Mouse (Mus musculus) hindbrain, embryonic 11.5 days (tissue): Measurements from ENCODE around the gene Smug1. TPM values are rescaled to one million over a fixed set of nuclear protein-coding genes. Genes with fewer than 3 reads are reported as not detected.

Source experiments
- ATAC-seq: fragments of 200-750 bp; cut with Nextera tagmentation; 2 replicates; pipeline ENCODE4 v1.8.0; 2017; ENCODE audit warnings: mild to moderate bottlenecking, moderate TSS enrichment, moderate library complexity; ENCODE audit not compliant: low FRiP score
- DNase-seq: peaks from one replicate; pipeline ENCODE4 v3.0.0-alpha.2; 2015; ENCODE audit warnings: low spot score
- H3K27ac ChIP-seq: fragments of 300-500 bp; sonication (generic); 2 replicates; pipeline ENCODE4 v1.5.1; 2014; ENCODE audit warnings: mild to moderate bottlenecking, low read depth, low read length
- H3K27me3 ChIP-seq: fragments of 300-500 bp; sonication (generic); 2 replicates; pipeline ENCODE4 v1.6.1; 2014; ENCODE audit warnings: mild to moderate bottlenecking, low read length, moderate library complexity, mixed read lengths; ENCODE audit not compliant: control insufficient read depth, insufficient read depth
- H3K36me3 ChIP-seq: fragments of 300-500 bp; sonication (generic); 2 replicates; pipeline ENCODE4 v1.6.1; 2014; ENCODE audit warnings: mild to moderate bottlenecking, low read length, moderate library complexity, mixed read lengths; ENCODE audit not compliant: control insufficient read depth, insufficient read depth
- H3K4me1 ChIP-seq: fragments of 300-500 bp; sonication (generic); replicated peaks from 2 replicates; pipeline ENCODE4 v1.6.1; 2014; ENCODE audit warnings: low read length, mixed read lengths; ENCODE audit not compliant: control insufficient read depth, insufficient read depth
- H3K4me2 ChIP-seq: fragments of 300-500 bp; sonication (generic); replicated peaks from 2 replicates; pipeline ENCODE4 v1.6.1; 2014; ENCODE audit warnings: mild to moderate bottlenecking, low read depth, low read length
- H3K4me3 ChIP-seq: fragments of 300-500 bp; sonication (generic); 2 replicates; pipeline ENCODE4 v1.5.1; 2014; ENCODE audit warnings: low read depth, low read length
- H3K9ac ChIP-seq: fragments of 300-500 bp; sonication (generic); 2 replicates; pipeline ENCODE4 v1.6.1; 2014; ENCODE audit warnings: low read depth, low read length
- H3K9me3 ChIP-seq: fragments of 300-500 bp; sonication (generic); 2 replicates; pipeline ENCODE4 v1.6.1; 2016; ENCODE audit warnings: low read length; ENCODE audit not compliant: control insufficient read depth
- WGBS: fragments of 180-500 bp; shearing (Covaris S2); extraction: QIAGEN DNeasy Blood & Tissue Kit; methylation state at CpG from one replicate; pipeline ENCODE4 v1.1.7; 2014; 5-methylcytosine and 5-hydroxymethylcytosine counted together
- polyA plus RNA-seq: library from polyadenylated mRNA; unstranded; fragments of >200 nt; fragmentation: Nextera tagmentation; extraction: Ambion mirVana; gene quantifications from 2 replicates; pipeline ENCODE4 v1.2.1, GENCODE M21; 2014

Gene Smug1
- polyA plus RNA-seq, 1 experiment from 2014 or later, result 23.9 TPM

GRCm38 (mm10) chr15:103125982-103126381, 40.9 kb downstream of the Smug1 start:
- Histone ChIP-seq H3K4me2 (no peak overlapping the region), H3K4me3 (no peak overlapping the region), H3K36me3 (no peaks in the 10 kb centered on the region), H3K9me3 (no peaks in the 10 kb centered on the region), H3K27ac (no peak overlapping the region), H3K27me3 (no peaks in the 10 kb centered on the region; the same call in 1 of the 2 replicates), H3K4me1 (no peaks in the 10 kb centered on the region), H3K9ac (no peak overlapping the region)
- WGBS, result 85% methylated on average over 5 of the region's 5 CpGs
- DNase-seq (no peak), ATAC-seq (no peak)

- H3K4me3 ChIP-seq, result no peak overlapping the region
- no peak overlapping the region for H3K27ac ChIP-seq
- no peaks in the 10 kb centered on the region for H3K36me3 ChIP-seq
- H3K9ac ChIP-seq, result no peak overlapping the region
- DNase-seq, result no peak
- no peak overlapping the region for H3K4me2 ChIP-seq
- H3K27me3 ChIP-seq, result no peaks in the 10 kb centered on the region; the same call in 1 of the 2 replicates
- 86% methylated on average over 1 of the region's 1 CpGs for WGBS
- no peaks in the 10 kb centered on the region for H3K9me3 ChIP-seq
- H3K4me1 ChIP-seq, result no peaks in the 10 kb centered on the region
- ATAC-seq, result no peak
These were observed 42.6 kb downstream of the Smug1 start for GRCm38 (mm10) chr15:103124254-103124653.

- WGBS, result 71% methylated on average over 8 of the region's 8 CpGs
- no peaks in the 10 kb centered on the region; the same call in 1 of the 2 replicates for H3K27me3 ChIP-seq
- DNase-seq (no peak), ATAC-seq (no peak)
- H3K9ac ChIP-seq, result no peak overlapping the region
- no peak overlapping the region for H3K4me2 ChIP-seq
- no peaks in the 10 kb centered on the region for H3K4me1 ChIP-seq
- no peaks in the 10 kb centered on the region for H3K9me3 ChIP-seq
- no peak overlapping the region for H3K27ac ChIP-seq
- no peaks in the 10 kb centered on the region for H3K36me3 ChIP-seq
- no peak overlapping the region for H3K4me3 ChIP-seq
These were observed 43.5 kb downstream of the Smug1 start for GRCm38 (mm10) chr15:103123343-103123742.

- ATAC-seq (no peak), DNase-seq (no peak)
- no peaks in the 10 kb centered on the region; the same call in 1 of the 2 replicates for H3K27me3 ChIP-seq
- H3K9me3 ChIP-seq, result no peaks in the 10 kb centered on the region
- H3K4me1 ChIP-seq, result no peaks in the 10 kb centered on the region
- H3K4me3 ChIP-seq, result no peak overlapping the region
- H3K27ac ChIP-seq, result no peak overlapping the region
- H3K9ac ChIP-seq, result no peak overlapping the region
- WGBS, result 39% methylated on average over 2 of the region's 2 CpGs
- no peaks in the 10 kb centered on the region for H3K36me3 ChIP-seq
- no peak overlapping the region for H3K4me2 ChIP-seq
These were observed 44.5 kb downstream of the Smug1 start for GRCm38 (mm10) chr15:103122372-103122771.

GRCm38 (mm10) chr15:103121416-103121815, 45.5 kb downstream of the Smug1 start:
- no peaks in the 10 kb centered on the region for H3K4me1 ChIP-seq
- 52% methylated on average over 5 of the region's 5 CpGs for WGBS
- no peaks in the 10 kb centered on the region; the same call in 1 of the 2 replicates for H3K27me3 ChIP-seq
- H3K4me3 ChIP-seq, result no peak overlapping the region
- no peak for DNase-seq
- no peak overlapping the region for H3K27ac ChIP-seq
- no peaks in the 10 kb centered on the region for H3K9me3 ChIP-seq
- no peak for ATAC-seq
- H3K9ac ChIP-seq, result no peak overlapping the region
- no peak overlapping the region for H3K4me2 ChIP-seq
- H3K36me3 ChIP-seq, result no peaks in the 10 kb centered on the region

GRCm38 (mm10) chr15:103120594-103120993, 46.3 kb downstream of the Smug1 start:
- H3K9me3 ChIP-seq, result no peaks in the 10 kb centered on the region
- H3K9ac ChIP-seq, result no peak overlapping the region
- WGBS, result 79% methylated on average over 11 of the region's 11 CpGs
- DNase-seq, result no peak
- no peak for ATAC-seq
- peaks cover under 1% of the 10 kb centered on the region; the same call in 1 of the 2 replicates for H3K4me1 ChIP-seq
- H3K4me2 ChIP-seq, result no peak overlapping the region
- no peak overlapping the region for H3K4me3 ChIP-seq
- no peaks in the 10 kb centered on the region for H3K36me3 ChIP-seq
- H3K27ac ChIP-seq, result no peak overlapping the region
- H3K27me3 ChIP-seq, result no peaks in the 10 kb centered on the region; the same call in none of the 2 replicates

GRCm38 (mm10) chr15:103115726-103116125, 51.2 kb downstream of the Smug1 start:
- no peaks in the 10 kb centered on the region for H3K9me3 ChIP-seq
- H3K9ac ChIP-seq, result no peak overlapping the region
- H3K36me3 ChIP-seq, result no peaks in the 10 kb centered on the region
- H3K27ac ChIP-seq, result no peak overlapping the region
- H3K27me3 ChIP-seq, result peaks cover 8% of the 10 kb centered on the region
- H3K4me1 ChIP-seq, result peaks cover 3% of the 10 kb centered on the region; the same call in 1 of the 2 replicates
- H3K4me3 ChIP-seq, result no peak overlapping the region
- ATAC-seq (no peak), DNase-seq (no peak)
- 48% methylated on average over 5 of the region's 5 CpGs for WGBS
- H3K4me2 ChIP-seq, result no peak overlapping the region

- 3% methylated on average over 9 of the region's 9 CpGs for WGBS
These were observed 51.6 kb downstream of the Smug1 start for GRCm38 (mm10) chr15:103115256-103115655.

GRCm38 (mm10) chr15:103113077-103113476, 53.8 kb downstream of the Smug1 start:
- 77% methylated on average over 6 of the region's 6 CpGs for WGBS
- Histone ChIP-seq H3K9me3 (no peaks in the 10 kb centered on the region), H3K4me3 (no peak overlapping the region), H3K9ac (no peak overlapping the region), H3K4me1 (peaks cover 7% of the 10 kb centered on the region; the same call in 1 of the 2 replicates), H3K27me3 (peaks cover 10% of the 10 kb centered on the region), H3K4me2 (no peak overlapping the region), H3K27ac (no peak overlapping the region), H3K36me3 (no peaks in the 10 kb centered on the region)
- DNase-seq (no peak), ATAC-seq (no peak)

More at GRCm38 (mm10) chr15:103115256-103115655, 51.6 kb downstream of the Smug1 start:
- ATAC-seq, result peak; percentile 74
- no peaks in the 10 kb centered on the region for H3K36me3 ChIP-seq
- no peak overlapping the region for H3K4me3 ChIP-seq
- H3K4me1 ChIP-seq, result peaks cover 3% of the 10 kb centered on the region; the same call in 1 of the 2 replicates
- H3K9me3 ChIP-seq, result no peaks in the 10 kb centered on the region
- no peak overlapping the region for H3K9ac ChIP-seq
- H3K27me3 ChIP-seq, result peaks cover 8% of the 10 kb centered on the region
- no peak overlapping the region for H3K27ac ChIP-seq
- DNase-seq, result no peak
- H3K4me2 ChIP-seq, result no peak overlapping the region
